Mouse (Mus musculus) bone marrow, adult 2 months (tissue): ENCODE results near the gene Nup35. TPM values are rescaled to one million over a fixed set of nuclear protein-coding genes. Genes with fewer than 3 reads are reported as not detected.

Source experiments
- H3K27ac ChIP-seq: fragments of 200-500 bp; 2 replicates; pipeline ENCODE4 v1.5.1; 2012; ENCODE audit warnings: low read depth, mild to moderate bottlenecking, control low read depth, inconsistent platforms, low read length; ENCODE audit not compliant: control insufficient read depth, poor library complexity, insufficient read depth
- H3K4me1 ChIP-seq: fragments of 200-500 bp; 2 replicates; pipeline ENCODE4 v1.6.1; 2011; ENCODE audit warnings: low read length; ENCODE audit not compliant: control insufficient read depth, insufficient read depth
- H3K4me3 ChIP-seq: fragments of 200-500 bp; replicated peaks from 2 replicates; pipeline ENCODE3; 2011; ENCODE audit warnings: mild to moderate bottlenecking, low read depth, low read length, control low read depth; ENCODE audit not compliant: control insufficient read depth
- CTCF ChIP-seq: fragments of 200-500 bp; IDR thresholded peaks from 2 replicates; pipeline ENCODE4 v1.5.1; 2011; ENCODE audit warnings: low read length, control low read depth; ENCODE audit not compliant: control insufficient read depth, insufficient read depth
- POLR2A ChIP-seq: fragments of 200-500 bp; IDR thresholded peaks from 2 replicates; pipeline ENCODE4 v1.6.1; 2011; ENCODE audit warnings: low read depth, mild to moderate bottlenecking, control low read depth, low read length, borderline replicate concordance; ENCODE audit not compliant: control insufficient read depth
- WGBS: fragments of 180-500 bp; shearing (Covaris S2); methylation state at CpG from one replicate; pipeline ENCODE4 v1.1.7; 2018; 5-methylcytosine and 5-hydroxymethylcytosine counted together
- polyA plus RNA-seq: library from polyadenylated mRNA; stranded (reverse); fragments of >200 nt; gene quantifications from 2 replicates; pipeline ENCODE4 v1.2.4, GENCODE M21; 2011; ENCODE audit warnings: low replicate concordance; ENCODE audit not compliant: missing spikeins, insufficient read depth, insufficient read length

Nup35 gene
- polyA plus RNA-seq, 1 experiment: 16.8 TPM

- TF ChIP-seq CTCF (no peak), POLR2A (no peak)
- Histone ChIP-seq H3K27ac (no peak overlapping the region), H3K4me3 (no peak overlapping the region), H3K4me1 (no peaks in the 10 kb centered on the region)
- WGBS: 89% methylated on average over 2 of the region's 2 CpGs
These were observed 4.2 kb upstream of the Nup35 start for GRCm38 (mm10) chr2:80612796-80613195.

- no peak for TF ChIP-seq POLR2A
- no peak overlapping the region for H3K4me3 ChIP-seq
- no peaks in the 10 kb centered on the region for H3K4me1 ChIP-seq
- WGBS: 79% methylated on average over 3 of the region's 3 CpGs
- H3K27ac ChIP-seq: no peak overlapping the region
These were observed 2.0 kb downstream of the Nup35 start for GRCm38 (mm10) chr2:80618991-80619390.

GRCm38 (mm10) chr2:80621921-80622320 is 4.9 kb downstream of the Nup35 start:
- WGBS: 91% methylated on average over 3 of the region's 3 CpGs
- TF ChIP-seq POLR2A (no peak), CTCF (no peak)
- Histone ChIP-seq H3K4me3 (no peak overlapping the region), H3K27ac (no peak overlapping the region), H3K4me1 (no peaks in the 10 kb centered on the region)

GRCm38 (mm10) chr2:80624523-80624922 is 7.5 kb downstream of the Nup35 start:
- 89% methylated on average over 4 of the region's 4 CpGs for WGBS
- H3K27ac ChIP-seq: no peak overlapping the region

GRCm38 (mm10) chr2:80632336-80633026 is 15.4 kb downstream of the Nup35 start:
- Histone ChIP-seq H3K4me3 (no peak overlapping the region), H3K27ac (no peak overlapping the region), H3K4me1 (no peaks in the 10 kb centered on the region)
- 81% methylated on average over 13 of the region's 13 CpGs for WGBS
- TF ChIP-seq CTCF (no peak), POLR2A (no peak)

More at GRCm38 (mm10) chr2:80624523-80624922, 7.5 kb downstream of the Nup35 start:
- Histone ChIP-seq H3K4me3 (no peak overlapping the region), H3K4me1 (no peaks in the 10 kb centered on the region)
- TF ChIP-seq CTCF (no peak), POLR2A (no peak)

GRCm38 (mm10) chr2:80638364-80639241 is 21.6 kb downstream of the Nup35 start:
- TF ChIP-seq CTCF (no peak), POLR2A (peak; percentile 41; the same call in 1 of the 2 replicates)
- Histone ChIP-seq H3K27ac (peak overlapping the region; percentile 63), H3K4me3 (peak overlapping the region; percentile 96), H3K4me1 (peaks cover 1% of the 10 kb centered on the region; the same call in 1 of the 2 replicates)
- WGBS: under 1% methylated on average over 45 of the region's 45 CpGs

- WGBS: 22% methylated on average over 8 of the region's 8 CpGs
- peak overlapping the region; percentile 96 for H3K4me3 ChIP-seq
- TF ChIP-seq CTCF (no peak), POLR2A (no peak)
- no peak overlapping the region for H3K27ac ChIP-seq
- peaks cover 1% of the 10 kb centered on the region; the same call in 1 of the 2 replicates for H3K4me1 ChIP-seq
These were observed 22.4 kb downstream of the Nup35 start for GRCm38 (mm10) chr2:80639398-80639797.

- H3K4me1 ChIP-seq: peaks cover 1% of the 10 kb centered on the region; the same call in 1 of the 2 replicates
- TF ChIP-seq POLR2A (no peak), CTCF (no peak)
- H3K4me3 ChIP-seq: peak overlapping the region; percentile 40
- 17% methylated on average over 3 of the region's 3 CpGs for WGBS
- no peak overlapping the region for H3K27ac ChIP-seq
These were observed 22.8 kb downstream of the Nup35 start for GRCm38 (mm10) chr2:80639864-80640263.
